Mouse (Mus musculus): ENCODE data around the gene Nme4. TPM values are rescaled to one million over a fixed set of nuclear protein-coding genes. Genes with fewer than 3 reads are reported as not detected.

Nme4 gene
- polyA plus RNA-seq, 1 experiment from 2014 or later: 96.7 TPM

DNA sequence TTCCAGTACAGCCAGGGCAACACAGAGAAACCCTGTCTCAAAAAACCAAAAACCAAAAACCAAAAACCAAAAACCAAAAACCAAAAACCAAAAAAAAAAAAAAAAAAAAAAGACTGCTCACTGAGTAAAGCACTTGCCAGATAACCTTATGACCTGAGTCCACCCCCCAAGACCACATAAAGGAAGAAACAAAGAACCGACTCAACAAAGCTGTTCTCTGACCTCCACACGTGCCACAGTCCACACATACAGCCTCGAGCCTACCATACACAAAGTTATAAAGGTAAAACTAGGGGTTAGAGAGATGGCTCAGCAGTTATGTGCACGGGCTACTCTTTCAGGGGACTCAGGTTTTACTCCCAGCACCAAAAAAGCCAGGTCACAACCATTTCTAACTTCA, 42.7 kb downstream of the Nme4 start:
- Histone ChIP-seq H3K9me3 (no peaks in the 10 kb centered on the region), H3K36me3 (no peaks in the 10 kb centered on the region), H3K4me2 (replicated peaks) (no peak overlapping the region), H3K27me3 (replicated peaks) (no peaks in the 10 kb centered on the region), H3K4me1 (replicated peaks) (no peaks in the 10 kb centered on the region), H3K4me3 (replicated peaks) (no peak overlapping the region), H3K9ac (no peak overlapping the region), H3K27ac (no peak overlapping the region)
- WGBS: 75% methylated on average over 4 of the region's 4 CpGs
- ATAC-seq: no peak

DNA sequence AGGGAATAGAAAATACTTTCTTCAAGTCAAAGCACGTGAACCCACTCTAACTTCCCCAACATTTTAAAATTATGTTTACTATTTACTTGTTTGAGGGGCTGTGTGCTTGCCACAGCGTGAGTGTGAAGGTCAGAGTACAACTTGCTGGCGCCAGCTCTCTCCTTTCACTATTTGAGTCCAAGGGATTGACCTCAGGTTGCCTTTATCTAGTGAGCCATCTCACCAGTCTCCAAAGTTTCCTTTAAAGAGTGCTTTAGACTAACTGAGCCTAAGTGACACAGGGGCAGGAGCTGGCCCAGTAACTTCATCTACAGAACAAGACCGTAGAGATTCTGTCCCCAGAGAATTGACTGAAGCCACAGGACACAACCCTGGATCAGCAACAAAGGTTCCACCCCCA, 43.3 kb downstream of the Nme4 start:
- no peak overlapping the region for H3K4me3 ChIP-seq (replicated peaks)
- no peak overlapping the region for H3K4me2 ChIP-seq (replicated peaks)
- no peaks in the 10 kb centered on the region for H3K36me3 ChIP-seq
- ATAC-seq: no peak
- H3K27me3 ChIP-seq (replicated peaks): no peaks in the 10 kb centered on the region
- H3K4me1 ChIP-seq (replicated peaks): no peaks in the 10 kb centered on the region
- 93% methylated on average over 4 of the region's 4 CpGs for WGBS
- H3K27ac ChIP-seq: no peak overlapping the region
- H3K9ac ChIP-seq: no peak overlapping the region
- no peaks in the 10 kb centered on the region for H3K9me3 ChIP-seq

GRCm38 (mm10) chr17:26048118-26048517, 47.3 kb downstream of the Nme4 start:
- Histone ChIP-seq H3K27me3 (replicated peaks) (no peaks in the 10 kb centered on the region), H3K9ac (no peak overlapping the region), H3K27ac (no peak overlapping the region), H3K4me3 (replicated peaks) (no peak overlapping the region), H3K9me3 (no peaks in the 10 kb centered on the region), H3K4me2 (replicated peaks) (no peak overlapping the region), H3K4me1 (replicated peaks) (no peaks in the 10 kb centered on the region; the same call in 1 of the 2 replicates), H3K36me3 (no peaks in the 10 kb centered on the region)
- ATAC-seq: no peak
- WGBS: 90% methylated on average over 8 of the region's 8 CpGs

GRCm38 (mm10) chr17:26046253-26046997, 49.0 kb downstream of the Nme4 start:
- ATAC-seq: no peak
- H3K36me3 ChIP-seq: no peaks in the 10 kb centered on the region
- no peak overlapping the region for H3K4me3 ChIP-seq (replicated peaks)
- H3K9ac ChIP-seq: no peak overlapping the region
- no peak overlapping the region for H3K27ac ChIP-seq
- H3K4me2 ChIP-seq (replicated peaks): no peak overlapping the region
- no peaks in the 10 kb centered on the region for H3K9me3 ChIP-seq
- 55% methylated on average over 10 of the region's 10 CpGs for WGBS
- no peaks in the 10 kb centered on the region for H3K27me3 ChIP-seq (replicated peaks)
- no peaks in the 10 kb centered on the region; the same call in 1 of the 2 replicates for H3K4me1 ChIP-seq (replicated peaks)

- Histone ChIP-seq H3K4me1 (replicated peaks) (no peaks in the 10 kb centered on the region; the same call in 1 of the 2 replicates), H3K4me2 (replicated peaks) (no peak overlapping the region), H3K27me3 (replicated peaks) (no peaks in the 10 kb centered on the region), H3K9ac (no peak overlapping the region), H3K36me3 (no peaks in the 10 kb centered on the region), H3K9me3 (no peaks in the 10 kb centered on the region), H3K4me3 (replicated peaks) (no peak overlapping the region), H3K27ac (no peak overlapping the region)
- no peak for ATAC-seq
- WGBS: 57% methylated on average over 4 of the region's 4 CpGs
Observed at GRCm38 (mm10) chr17:26045285-26045684, 50.1 kb downstream of the Nme4 start.

- H3K27ac ChIP-seq: no peak overlapping the region
- no peak for ATAC-seq
- H3K4me2 ChIP-seq (replicated peaks): no peak overlapping the region
- peak overlapping the region; percentile 18; the same call in 1 of the 2 replicates for H3K9ac ChIP-seq
- H3K4me3 ChIP-seq (replicated peaks): no peak overlapping the region
- H3K4me1 ChIP-seq (replicated peaks): no peaks in the 10 kb centered on the region; the same call in 1 of the 2 replicates
- 73% methylated on average over 5 of the region's 5 CpGs for WGBS
- no peaks in the 10 kb centered on the region for H3K36me3 ChIP-seq
- H3K9me3 ChIP-seq: no peaks in the 10 kb centered on the region
- H3K27me3 ChIP-seq (replicated peaks): no peaks in the 10 kb centered on the region
Observed at GRCm38 (mm10) chr17:26043249-26043636, 52.2 kb downstream of the Nme4 start.

DNA sequence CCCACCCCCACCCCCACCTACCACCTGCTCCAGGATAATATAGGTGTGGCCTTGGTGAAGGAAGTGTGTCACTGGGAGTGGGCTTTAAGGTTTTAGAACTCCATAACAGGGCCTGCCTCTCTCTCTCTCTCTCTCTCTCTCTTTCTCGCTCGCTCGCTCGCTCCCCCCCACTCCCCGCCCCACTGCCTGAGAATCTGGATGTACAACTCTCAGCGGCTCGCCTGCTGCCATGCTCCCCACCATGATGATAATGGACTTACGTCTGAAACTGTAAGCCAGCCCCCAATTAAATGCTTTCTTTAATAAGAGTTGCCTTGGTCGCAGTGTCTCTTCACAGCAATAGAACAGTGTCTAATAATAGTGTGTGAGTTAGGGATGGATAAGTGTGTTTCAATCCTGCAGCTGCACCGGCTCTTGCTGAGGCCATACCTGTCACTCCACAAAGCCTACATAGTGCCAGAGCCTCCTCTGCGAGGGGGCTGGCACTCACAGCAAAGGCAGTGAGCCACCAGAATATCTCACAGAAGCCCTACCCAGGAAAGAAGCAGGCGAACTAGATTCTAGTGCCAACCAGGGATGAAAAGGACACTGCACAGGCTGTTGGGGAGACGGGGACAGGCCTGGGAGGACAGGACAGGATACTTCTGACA, 52.7 kb downstream of the Nme4 start:
- H3K9ac ChIP-seq: no peak overlapping the region
- H3K4me2 ChIP-seq (replicated peaks): no peak overlapping the region
- no peak for ATAC-seq
- WGBS: 83% methylated on average over 13 of the region's 13 CpGs
- H3K4me1 ChIP-seq (replicated peaks): no peaks in the 10 kb centered on the region; the same call in 1 of the 2 replicates
- no peak overlapping the region for H3K4me3 ChIP-seq (replicated peaks)
- H3K36me3 ChIP-seq: no peaks in the 10 kb centered on the region
- H3K27ac ChIP-seq: no peak overlapping the region
- no peaks in the 10 kb centered on the region for H3K27me3 ChIP-seq (replicated peaks)
- no peaks in the 10 kb centered on the region for H3K9me3 ChIP-seq

Other genes starting within 250 kb of the Nme4 start
- gene Wdr90, start 234.1 kb downstream of the Nme4 start, polyA plus RNA-seq (2015; fragmentation: Nextera tagmentation; extraction: Ambion mirVana): 14.0 and 18.7 TPM in 2 replicates
- gene Mcrip2, start 226.8 kb downstream of the Nme4 start, polyA plus RNA-seq (2015; fragmentation: Nextera tagmentation; extraction: Ambion mirVana): 73.0 and 77.0 TPM in 2 replicates
- 53.5 and 67.8 TPM in 2 replicates for gene Mettl26, start 220.5 kb downstream of the Nme4 start, polyA plus RNA-seq (2015; fragmentation: Nextera tagmentation; extraction: Ambion mirVana)
- gene Wfikkn1, start 214.7 kb downstream of the Nme4 start, polyA plus RNA-seq (2015; fragmentation: Nextera tagmentation; extraction: Ambion mirVana): 0.29 and 0.36 TPM in 2 replicates
- 21.4 and 24.9 TPM in 2 replicates for gene Rab40c, start 175.9 kb downstream of the Nme4 start, polyA plus RNA-seq (2015; fragmentation: Nextera tagmentation; extraction: Ambion mirVana)
- gene Pigq, start 150.7 kb downstream of the Nme4 start, polyA plus RNA-seq (2015; fragmentation: Nextera tagmentation; extraction: Ambion mirVana): 52.1 and 56.4 TPM in 2 replicates
- gene Nhlrc4, start 150.6 kb downstream of the Nme4 start, polyA plus RNA-seq (2015; fragmentation: Nextera tagmentation; extraction: Ambion mirVana): 0.10 and 0.46 TPM in 2 replicates
- 0.20 and 0.28 TPM in 2 replicates for gene A930017K11Rik, start 143.0 kb downstream of the Nme4 start, polyA plus RNA-seq (2015; fragmentation: Nextera tagmentation; extraction: Ambion mirVana)
- 18.5 and 25.1 TPM in 2 replicates for gene Capn15, start 109.8 kb downstream of the Nme4 start, polyA plus RNA-seq (2015; fragmentation: Nextera tagmentation; extraction: Ambion mirVana)
- gene Rab11fip3, start 26.0 kb downstream of the Nme4 start, polyA plus RNA-seq (2015; fragmentation: Nextera tagmentation; extraction: Ambion mirVana): 12.4 and 13.6 TPM in 2 replicates
- gene Decr2, start 5.3 kb downstream of the Nme4 start, polyA plus RNA-seq (2015; fragmentation: Nextera tagmentation; extraction: Ambion mirVana): 39.4 and 42.7 TPM in 2 replicates
- gene Tmem8, start 17.7 kb upstream of the Nme4 start, polyA plus RNA-seq (2015; fragmentation: Nextera tagmentation; extraction: Ambion mirVana): 8.7 and 10.9 TPM in 2 replicates
- 218 and 240 TPM in 2 replicates for gene Mrpl28, start 27.9 kb upstream of the Nme4 start, polyA plus RNA-seq (2015; fragmentation: Nextera tagmentation; extraction: Ambion mirVana)
- 14.2 and 17.8 TPM in 2 replicates for gene Axin1, start 43.1 kb upstream of the Nme4 start, polyA plus RNA-seq (2015; fragmentation: Nextera tagmentation; extraction: Ambion mirVana)
- 36.4 and 126 TPM in 2 replicates for gene Pdia2, start 103.5 kb upstream of the Nme4 start, polyA plus RNA-seq (2015; fragmentation: Nextera tagmentation; extraction: Ambion mirVana)
- gene Rgs11, start 107.3 kb upstream of the Nme4 start, polyA plus RNA-seq (2015; fragmentation: Nextera tagmentation; extraction: Ambion mirVana): 11.8 and 19.3 TPM in 2 replicates
- gene Arhgdig, start 112.2 kb upstream of the Nme4 start, polyA plus RNA-seq (2015; fragmentation: Nextera tagmentation; extraction: Ambion mirVana): 53.4 and 94.1 TPM in 2 replicates
- gene Fam234a, start 148.6 kb upstream of the Nme4 start, polyA plus RNA-seq (2015; fragmentation: Nextera tagmentation; extraction: Ambion mirVana): 89.5 and 101 TPM in 2 replicates
- gene Luc7l, start 157.3 kb upstream of the Nme4 start, polyA plus RNA-seq (2015; fragmentation: Nextera tagmentation; extraction: Ambion mirVana): 82.9 and 93.8 TPM in 2 replicates

Measured in intestine, embryonic 15.5 days (tissue).